Mouse (Mus musculus) B cell, adult 62 days (primary cell): ENCODE data around the gene Olfr586. TPM values are rescaled to one million over a fixed set of nuclear protein-coding genes. Genes with fewer than 3 reads are reported as not detected.

Experiments used
- total RNA-seq: library from RNA; stranded (reverse); gene quantifications from 4 replicates; pipeline ENCODE4 v1.2.4, GENCODE M21; 2023

Gene Olfr586
- total RNA-seq: not detected in 4 replicates

DNA sequence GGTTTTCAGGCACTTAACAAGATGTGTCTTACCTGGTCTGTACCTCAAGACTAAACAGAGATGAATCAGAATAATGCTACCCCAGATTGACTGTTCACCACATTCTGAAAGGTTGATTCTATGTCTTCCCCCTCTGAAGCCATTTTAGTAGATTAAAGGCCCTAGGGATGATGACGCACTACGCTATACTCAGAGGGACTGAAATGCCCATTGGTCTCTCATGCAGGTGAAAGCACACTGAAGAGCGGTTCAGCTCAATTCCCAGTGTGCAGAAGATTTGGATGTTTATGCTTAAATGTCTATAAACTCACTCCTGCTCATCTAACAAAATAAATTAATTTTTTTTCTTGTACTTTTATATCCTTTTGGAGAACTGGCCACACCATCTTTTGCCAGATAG, at the start of gene Olfr586:
Olfr586 (minus strand) TSS at position 101 of the 400 bp plus-strand sequence.

DNA sequence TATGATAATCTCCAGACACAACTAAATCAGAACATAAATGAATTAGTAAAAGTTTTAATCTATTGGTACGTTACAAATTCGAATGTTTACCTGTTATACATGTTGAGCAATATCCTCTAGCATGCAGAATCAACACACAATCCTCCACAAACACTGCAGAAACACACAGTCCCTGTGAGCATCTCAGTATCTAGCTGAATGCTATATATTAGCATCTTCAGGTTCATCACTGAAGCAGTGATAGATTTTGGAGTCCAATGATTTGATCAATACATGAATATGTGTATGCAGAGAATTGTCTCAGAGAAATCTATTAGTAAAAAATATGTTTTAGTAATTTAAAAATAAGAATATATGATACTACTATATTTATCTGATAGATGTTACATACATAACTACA, 30.8 kb upstream of the Olfr586 start, which contains the start of gene Olfr589:
Olfr589 (minus strand) TSS at position 101 of the 400 bp plus-strand sequence.

DNA sequence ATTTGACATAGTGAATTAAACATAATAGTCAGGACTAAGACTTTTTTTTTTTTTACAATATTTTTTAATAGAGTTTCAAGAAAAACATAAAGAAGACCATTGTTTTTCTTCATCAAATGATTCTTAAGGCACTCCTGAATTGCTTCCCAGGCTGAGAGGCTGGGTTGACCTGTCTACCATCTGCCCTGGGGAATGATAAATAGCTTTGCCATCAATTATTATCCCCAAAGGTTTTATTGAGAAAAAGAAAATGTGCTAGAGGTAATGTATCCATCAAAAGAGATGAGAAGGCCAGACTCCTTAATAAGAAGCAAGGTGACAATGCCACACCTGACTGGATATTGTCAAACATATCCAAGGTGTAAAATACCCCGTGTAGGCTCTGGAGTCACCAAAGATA, 15.1 kb upstream of the Olfr586 start, which contains the start of gene Olfr588-ps1:
Olfr588-ps1 (plus strand) TSS at position 301 of the 400 bp plus-strand sequence.

DNA sequence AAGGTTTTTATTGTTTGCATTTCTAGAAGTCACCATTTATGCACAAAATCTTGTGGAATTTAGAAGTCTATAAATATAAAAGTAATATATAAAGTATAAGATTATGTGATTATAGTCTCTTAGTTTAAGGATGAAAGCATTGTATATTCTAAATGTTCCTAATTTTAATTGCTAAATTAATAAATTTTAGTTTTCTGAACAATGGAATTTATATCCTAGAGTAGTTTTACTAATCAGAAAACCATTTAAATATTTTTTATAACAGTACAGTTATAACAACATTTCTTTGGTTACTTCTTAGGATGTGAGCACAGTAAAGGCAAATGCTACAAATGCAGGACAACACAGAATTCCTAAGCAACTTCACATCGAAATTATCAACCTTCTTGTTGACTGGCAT, 28.0 kb downstream of the Olfr586 start, which contains the start of gene Olfr585:
Olfr585 (plus strand) TSS at position 301 of the 400 bp plus-strand sequence.

DNA sequence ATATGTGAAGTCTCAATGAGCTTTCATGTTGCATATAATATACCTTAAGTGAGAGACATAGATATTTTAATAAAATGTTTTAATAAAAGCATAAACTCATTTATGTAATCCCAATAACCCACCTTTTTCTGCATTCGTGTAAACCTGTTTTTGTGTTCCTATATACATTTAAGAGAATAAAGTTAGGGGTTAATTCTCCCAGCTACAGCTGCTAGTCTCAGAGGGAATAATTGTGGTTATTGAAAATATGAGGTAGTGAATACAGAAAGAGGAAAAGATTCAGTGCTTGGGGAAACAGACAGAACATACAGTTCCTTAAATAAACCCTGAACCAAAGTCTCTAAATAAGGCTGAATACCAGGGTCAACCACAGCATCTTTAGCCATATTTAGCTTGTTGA, 43.9 kb downstream of the Olfr586 start, which contains the start of gene Olfr584:
Olfr584 (plus strand) TSS at position 301 of the 400 bp plus-strand sequence.

Other genes starting within 250 kb of the Olfr586 start
- gene Olfr568, start 248.5 kb downstream of the Olfr586 start, total RNA-seq: not detected in 4 replicates
- gene Olfr569, start 234.8 kb downstream of the Olfr586 start, total RNA-seq: not detected in 4 replicates
- gene Olfr570, start 231.1 kb downstream of the Olfr586 start, total RNA-seq: not detected in 4 replicates
- not detected in 4 replicates for gene Olfr571, start 208.1 kb downstream of the Olfr586 start, total RNA-seq
- not detected in 4 replicates for gene Olfr572, start 201.2 kb downstream of the Olfr586 start, total RNA-seq
- not detected in 4 replicates for gene Olfr573-ps1, start 183.1 kb downstream of the Olfr586 start, total RNA-seq
- gene Olfr574, start 177.2 kb downstream of the Olfr586 start, total RNA-seq: not detected in 4 replicates
- not detected in 4 replicates for gene Olfr575, start 166.9 kb downstream of the Olfr586 start, total RNA-seq
- gene Olfr576, start 163.0 kb downstream of the Olfr586 start, total RNA-seq: not detected in 4 replicates
- gene Olfr577, start 149.7 kb downstream of the Olfr586 start, total RNA-seq: not detected in 4 replicates
- not detected in 4 replicates for gene Olfr578, start 136.3 kb downstream of the Olfr586 start, total RNA-seq
- not detected in 4 replicates for gene Olfr582, start 87.6 kb downstream of the Olfr586 start, total RNA-seq
- gene Olfr583, start 74.3 kb downstream of the Olfr586 start, total RNA-seq: not detected in 4 replicates
- gene Olfr584, start 43.8 kb downstream of the Olfr586 start, total RNA-seq: not detected in 4 replicates
- gene Olfr585, start 27.9 kb downstream of the Olfr586 start, total RNA-seq: not detected in 4 replicates
- not detected in 4 replicates for gene Olfr588-ps1, start 15.2 kb upstream of the Olfr586 start, total RNA-seq
- not detected in 4 replicates for gene Olfr589, start 30.7 kb upstream of the Olfr586 start, total RNA-seq
- not detected in 4 replicates for gene Olfr591, start 52.7 kb upstream of the Olfr586 start, total RNA-seq
- not detected in 4 replicates for gene Olfr592, start 59.2 kb upstream of the Olfr586 start, total RNA-seq
- not detected in 4 replicates for gene Olfr593, start 86.2 kb upstream of the Olfr586 start, total RNA-seq
- gene Olfr594, start 91.4 kb upstream of the Olfr586 start, total RNA-seq: not detected in 4 replicates
- not detected in 4 replicates for gene Usp17ld, start 126.9 kb upstream of the Olfr586 start, total RNA-seq
- not detected in 4 replicates for gene Olfr596, start 180.0 kb upstream of the Olfr586 start, total RNA-seq
- not detected in 4 replicates for gene Olfr597, start 190.7 kb upstream of the Olfr586 start, total RNA-seq
- gene Olfr598, start 197.9 kb upstream of the Olfr586 start, total RNA-seq: not detected in 4 replicates
- gene Olfr599, start 210.3 kb upstream of the Olfr586 start, total RNA-seq: not detected in 4 replicates
- gene Olfr600, start 224.0 kb upstream of the Olfr586 start, total RNA-seq: not detected in 4 replicates
- gene Olfr601, start 237.0 kb upstream of the Olfr586 start, total RNA-seq: not detected in 4 replicates